Mouse (Mus musculus) frontal cortex, postnatal 14 days (tissue): ENCODE results near the gene Coro7.
"Not testable (repeated sequence)": the region's sequence is repeated elsewhere in the genome, so short reads cannot be mapped to it uniquely, and the experiment has no call there.

ENCODE experiments used
- DNase-seq, 2 experiments: peaks; one replicate each; pipeline ENCODE4 v3.0.0; 2022; ENCODE audit warnings: low spot score in 2 of 2

The Coro7 gene

GRCm38 (mm10) chr16:4682628-4683179 lies 3.1 kb upstream of the Coro7 start:
- no peak for DNase-seq

GRCm38 (mm10) chr16:4680922-4681455 lies 1.4 kb upstream of the Coro7 start:
- not testable (repeated sequence) for DNase-seq

- no peak for DNase-seq
Measured at GRCm38 (mm10) chr16:4678080-4678479, 1.5 kb downstream of the Coro7 start.

- no peak for DNase-seq
Measured at GRCm38 (mm10) chr16:4676836-4677235, 2.7 kb downstream of the Coro7 start.

- no peak for DNase-seq
Measured at GRCm38 (mm10) chr16:4674091-4674490, 5.5 kb downstream of the Coro7 start.

GRCm38 (mm10) chr16:4670317-4670716 lies 9.3 kb downstream of the Coro7 start:
- no peak for DNase-seq

GRCm38 (mm10) chr16:4667190-4667808 lies 12.3 kb downstream of the Coro7 start:
- DNase-seq, result peak; percentile 55 to 84

- DNase-seq, result no peak
Measured at GRCm38 (mm10) chr16:4665726-4666125, 13.9 kb downstream of the Coro7 start.

GRCm38 (mm10) chr16:4663806-4664205 lies 15.8 kb downstream of the Coro7 start:
- no peak for DNase-seq

- no peak for DNase-seq
Measured at GRCm38 (mm10) chr16:4661605-4662004, 18.0 kb downstream of the Coro7 start.

- DNase-seq, result no peak
Measured at GRCm38 (mm10) chr16:4659326-4659725, 20.3 kb downstream of the Coro7 start.

- no peak for DNase-seq
Measured at GRCm38 (mm10) chr16:4658781-4659245, 20.8 kb downstream of the Coro7 start.

GRCm38 (mm10) chr16:4656571-4657081 lies 23.0 kb downstream of the Coro7 start:
- DNase-seq, result no peak

GRCm38 (mm10) chr16:4655764-4656570 lies 23.6 kb downstream of the Coro7 start:
- DNase-seq, result no peak

GRCm38 (mm10) chr16:4655251-4655734 lies 24.3 kb downstream of the Coro7 start:
- DNase-seq, result no peak

- no peak for DNase-seq
Measured at GRCm38 (mm10) chr16:4654706-4655105, 24.9 kb downstream of the Coro7 start.

GRCm38 (mm10) chr16:4652707-4653416 lies 26.7 kb downstream of the Coro7 start:
- no peak for DNase-seq

- no peak for DNase-seq
Measured at GRCm38 (mm10) chr16:4651624-4652023, 28.0 kb downstream of the Coro7 start.

GRCm38 (mm10) chr16:4651081-4651480 lies 28.5 kb downstream of the Coro7 start:
- DNase-seq, result no peak

GRCm38 (mm10) chr16:4650161-4650560 lies 29.4 kb downstream of the Coro7 start:
- DNase-seq, result no peak

- no peak for DNase-seq
Measured at GRCm38 (mm10) chr16:4649692-4650091, 29.9 kb downstream of the Coro7 start.

- DNase-seq, result no peak
Measured at GRCm38 (mm10) chr16:4649211-4649610, 30.4 kb downstream of the Coro7 start.
